Mouse (Mus musculus) liver, embryonic 11.5 days (tissue): ENCODE measurements around the gene Gm33543. TPM values are rescaled to one million over a fixed set of nuclear protein-coding genes. Genes with fewer than 3 reads are reported as not detected.
A peak's percentile ranks its signal among the peaks of the same experiment; 100 is the strongest.

Experiments
- ATAC-seq: fragments of 200-750 bp; cut with Nextera tagmentation; replicated peaks from 2 replicates; pipeline ENCODE4 v1.8.0; 2017; ENCODE audit warnings: moderate number of reproducible peaks, mild to moderate bottlenecking, moderate TSS enrichment, moderate library complexity; ENCODE audit not compliant: low FRiP score
- DNase-seq: peaks from one replicate; pipeline ENCODE4 v3.0.0-alpha.2; 2017; ENCODE audit warnings: low spot score
- H3K27ac ChIP-seq: fragments of 300-500 bp; sonication (generic); 2 replicates; pipeline ENCODE4 v1.5.1; 2014; ENCODE audit warnings: mild to moderate bottlenecking, low read depth, low read length, control low read depth
- H3K27me3 ChIP-seq: fragments of 300-500 bp; sonication (generic); replicated peaks from 2 replicates; pipeline ENCODE4 v1.6.1; 2014; ENCODE audit warnings: low read length, mixed read lengths; ENCODE audit not compliant: control insufficient read depth, insufficient read depth
- H3K36me3 ChIP-seq: fragments of 300-500 bp; sonication (generic); 2 replicates; pipeline ENCODE4 v1.6.1; 2014; ENCODE audit warnings: mild to moderate bottlenecking, low read length, moderate library complexity, mixed read lengths; ENCODE audit not compliant: control insufficient read depth, insufficient read depth
- H3K4me1 ChIP-seq: fragments of 300-500 bp; sonication (generic); replicated peaks from 2 replicates; pipeline ENCODE4 v1.6.1; 2014; ENCODE audit warnings: low read length, mixed read lengths; ENCODE audit not compliant: control insufficient read depth, insufficient read depth
- H3K4me2 ChIP-seq: fragments of 300-500 bp; sonication (generic); 2 replicates; pipeline ENCODE4 v1.6.1; 2014; ENCODE audit warnings: mild to moderate bottlenecking, control low read depth, moderate library complexity
- H3K4me3 ChIP-seq: fragments of 300-500 bp; sonication (generic); 2 replicates; pipeline ENCODE4 v1.5.1; 2014; ENCODE audit warnings: low read depth, low read length, control low read depth
- H3K9ac ChIP-seq: fragments of 300-500 bp; sonication (generic); 2 replicates; pipeline ENCODE4 v1.6.1; 2014; ENCODE audit warnings: low read depth, low read length, control low read depth
- H3K9me3 ChIP-seq: fragments of 300-500 bp; sonication (generic); 2 replicates; pipeline ENCODE4 v1.6.1; 2016; ENCODE audit warnings: low read length, inconsistent platforms, mixed read lengths; ENCODE audit not compliant: control insufficient read depth
- WGBS: fragments of 180-500 bp; shearing (Covaris S2); extraction: QIAGEN DNeasy Blood & Tissue Kit; methylation state at CpG from one replicate; pipeline ENCODE4 v1.1.7; 2014; 5-methylcytosine and 5-hydroxymethylcytosine counted together
- polyA plus RNA-seq: library from polyadenylated mRNA; unstranded; fragments of >200 nt; fragmentation: Nextera tagmentation; extraction: Ambion mirVana; gene quantifications from 2 replicates; pipeline ENCODE4 v1.2.1, GENCODE M21; 2014

The Gm33543 gene
- polyA plus RNA-seq, 1 experiment from 2014 or later, result not detected

GRCm38 (mm10) chr10:95868348-95868747, 25.6 kb upstream of the Gm33543 start:
- no peaks in the 10 kb centered on the region for H3K36me3 ChIP-seq
- DNase-seq (peak; percentile 12), ATAC-seq (no peak)
- no peak overlapping the region for H3K4me2 ChIP-seq
- no peak overlapping the region for H3K9ac ChIP-seq
- WGBS, result 66% methylated on average over 6 of the region's 6 CpGs
- no peaks in the 10 kb centered on the region for H3K4me1 ChIP-seq
- no peaks in the 10 kb centered on the region for H3K9me3 ChIP-seq
- no peaks in the 10 kb centered on the region for H3K27me3 ChIP-seq
- no peak overlapping the region for H3K4me3 ChIP-seq
- H3K27ac ChIP-seq, result no peak overlapping the region

- 92% methylated on average over 2 of the region's 2 CpGs for WGBS
- ATAC-seq (no peak), DNase-seq (no peak)
- no peak overlapping the region for H3K4me2 ChIP-seq
- H3K36me3 ChIP-seq, result no peaks in the 10 kb centered on the region
- H3K27me3 ChIP-seq, result no peaks in the 10 kb centered on the region
- no peaks in the 10 kb centered on the region for H3K9me3 ChIP-seq
- H3K4me3 ChIP-seq, result no peak overlapping the region
- H3K4me1 ChIP-seq, result no peaks in the 10 kb centered on the region
- no peak overlapping the region for H3K9ac ChIP-seq
- H3K27ac ChIP-seq, result no peak overlapping the region
Observed at GRCm38 (mm10) chr10:95867596-95867995, 24.9 kb upstream of the Gm33543 start.

- ATAC-seq (no peak), DNase-seq (no peak)
- no peaks in the 10 kb centered on the region for H3K36me3 ChIP-seq
- no peak overlapping the region for H3K4me2 ChIP-seq
- no peaks in the 10 kb centered on the region for H3K4me1 ChIP-seq
- H3K4me3 ChIP-seq, result no peak overlapping the region
- no peaks in the 10 kb centered on the region for H3K9me3 ChIP-seq
- H3K27ac ChIP-seq, result no peak overlapping the region
- no peak overlapping the region for H3K9ac ChIP-seq
- 61% methylated on average over 11 of the region's 11 CpGs for WGBS
- no peaks in the 10 kb centered on the region for H3K27me3 ChIP-seq
Observed at GRCm38 (mm10) chr10:95864349-95865124, 21.8 kb upstream of the Gm33543 start.

- H3K36me3 ChIP-seq, result no peaks in the 10 kb centered on the region
- 68% methylated on average over 3 of the region's 3 CpGs for WGBS
- H3K27me3 ChIP-seq, result no peaks in the 10 kb centered on the region
- peak; percentile 11 for DNase-seq
- no peak overlapping the region for H3K4me2 ChIP-seq
- no peaks in the 10 kb centered on the region for H3K9me3 ChIP-seq
- ATAC-seq, result no peak
- H3K4me1 ChIP-seq, result no peaks in the 10 kb centered on the region
- no peak overlapping the region for H3K4me3 ChIP-seq
- H3K27ac ChIP-seq, result no peak overlapping the region
- H3K9ac ChIP-seq, result no peak overlapping the region
Observed at GRCm38 (mm10) chr10:95862664-95863063, 19.9 kb upstream of the Gm33543 start.

GRCm38 (mm10) chr10:95858164-95858563, 15.4 kb upstream of the Gm33543 start:
- WGBS, result 27% methylated on average over 2 of the region's 2 CpGs
- H3K27me3 ChIP-seq, result no peaks in the 10 kb centered on the region
- no peak overlapping the region for H3K4me3 ChIP-seq
- H3K4me1 ChIP-seq, result no peaks in the 10 kb centered on the region
- no peak for DNase-seq
- no peak for ATAC-seq
- no peak overlapping the region for H3K9ac ChIP-seq
- H3K9me3 ChIP-seq, result no peaks in the 10 kb centered on the region
- H3K4me2 ChIP-seq, result no peak overlapping the region
- H3K36me3 ChIP-seq, result no peaks in the 10 kb centered on the region
- H3K27ac ChIP-seq, result no peak overlapping the region

- Histone ChIP-seq H3K27ac (no peak overlapping the region), H3K27me3 (no peaks in the 10 kb centered on the region), H3K9ac (no peak overlapping the region), H3K9me3 (no peaks in the 10 kb centered on the region), H3K36me3 (no peaks in the 10 kb centered on the region), H3K4me3 (no peak overlapping the region), H3K4me1 (no peaks in the 10 kb centered on the region), H3K4me2 (no peak overlapping the region)
- 92% methylated on average over 6 of the region's 6 CpGs for WGBS
- ATAC-seq (no peak), DNase-seq (no peak)
Observed at GRCm38 (mm10) chr10:95855411-95855810, 12.7 kb upstream of the Gm33543 start.

GRCm38 (mm10) chr10:95850504-95850903, 7.8 kb upstream of the Gm33543 start:
- Histone ChIP-seq H3K4me3 (no peak overlapping the region), H3K9ac (no peak overlapping the region), H3K27me3 (no peaks in the 10 kb centered on the region), H3K4me2 (no peak overlapping the region), H3K9me3 (no peaks in the 10 kb centered on the region), H3K36me3 (no peaks in the 10 kb centered on the region), H3K4me1 (no peaks in the 10 kb centered on the region), H3K27ac (no peak overlapping the region)
- ATAC-seq (no peak), DNase-seq (no peak)
- WGBS, result 63% methylated on average over 3 of the region's 3 CpGs

- no peak overlapping the region for H3K4me3 ChIP-seq
- no peaks in the 10 kb centered on the region for H3K36me3 ChIP-seq
- no peak overlapping the region for H3K27ac ChIP-seq
- H3K4me1 ChIP-seq, result no peaks in the 10 kb centered on the region
- H3K9me3 ChIP-seq, result no peaks in the 10 kb centered on the region
- 78% methylated on average over 3 of the region's 3 CpGs for WGBS
- ATAC-seq (no peak), DNase-seq (no peak)
- H3K27me3 ChIP-seq, result no peaks in the 10 kb centered on the region
- H3K4me2 ChIP-seq, result no peak overlapping the region
- H3K9ac ChIP-seq, result no peak overlapping the region
Observed at GRCm38 (mm10) chr10:95846739-95847138, 4.0 kb upstream of the Gm33543 start.

- Histone ChIP-seq H3K4me3 (no peak overlapping the region), H3K4me2 (no peak overlapping the region), H3K36me3 (no peaks in the 10 kb centered on the region), H3K27me3 (no peaks in the 10 kb centered on the region), H3K27ac (no peak overlapping the region), H3K9ac (no peak overlapping the region), H3K9me3 (no peaks in the 10 kb centered on the region), H3K4me1 (no peaks in the 10 kb centered on the region)
- ATAC-seq (no peak), DNase-seq (no peak)
Observed at GRCm38 (mm10) chr10:95846281-95846680, 3.6 kb upstream of the Gm33543 start.
